Mouse (Mus musculus) liver, embryonic 14.5 days (tissue): ENCODE data around the gene 1700020A23Rik. TPM values are rescaled to one million over a fixed set of nuclear protein-coding genes. Genes with fewer than 3 reads are reported as not detected.
A peak's percentile ranks its signal among the peaks of the same experiment; 100 is the strongest.

Source experiments
- ATAC-seq: fragments of 200-750 bp; cut with Nextera tagmentation; 2 replicates; pipeline ENCODE4 v1.8.0; 2017; ENCODE audit warnings: moderate number of reproducible peaks, mild to moderate bottlenecking, moderate library complexity; ENCODE audit not compliant: insufficient read depth
- DNase-seq, 3 experiments: peaks; one replicate each; pipeline ENCODE4 v3.0.0-alpha.2; 2012 to 2013; ENCODE audit warnings: low read depth in 3 of 3, low spot score in 3 of 3
- H3K27ac ChIP-seq: fragments of 300-500 bp; sonication (generic); 2 replicates; pipeline ENCODE4 v1.5.1; 2014; ENCODE audit warnings: moderate library complexity, mild to moderate bottlenecking, control low read depth, inconsistent platforms
- H3K27me3 ChIP-seq: fragments of 300-500 bp; sonication (generic); 2 replicates; pipeline ENCODE4 v1.6.1; 2014; ENCODE audit warnings: mild to moderate bottlenecking, low read length, moderate library complexity; ENCODE audit not compliant: control insufficient read depth, insufficient read depth
- H3K36me3 ChIP-seq: fragments of 300-500 bp; sonication (generic); replicated peaks from 2 replicates; pipeline ENCODE4 v1.6.1; 2014; ENCODE audit warnings: low read depth; ENCODE audit not compliant: control insufficient read depth, insufficient read depth
- H3K4me1 ChIP-seq, 2 experiments: fragments of 200-500 bp in 1 of 2; fragments of 300-500 bp in 1 of 2; sonication (generic) in 1 of 2; replicated peaks; 2 replicates each; pipeline ENCODE4 v1.6.1; 2012 to 2014; ENCODE audit warnings: antibody characterized with exemption in 1 of 2, inconsistent platforms in 1 of 2, low read length in 1 of 2; ENCODE audit not compliant: control insufficient read depth in 2 of 2, insufficient read depth in 2 of 2
- H3K4me2 ChIP-seq: fragments of 300-500 bp; sonication (generic); 2 replicates; pipeline ENCODE4 v1.6.1; 2014; ENCODE audit warnings: low read depth, mild to moderate bottlenecking, control low read depth, moderate library complexity
- H3K4me3 ChIP-seq, 2 experiments: fragments of 200-500 bp in 1 of 2; fragments of 300-500 bp in 1 of 2; sonication (generic) in 1 of 2; 2 replicates each; pipeline ENCODE4 v1.5.1; 2012 to 2014; ENCODE audit warnings: low read depth in 2 of 2, low read length in 2 of 2, mild to moderate bottlenecking in 2 of 2, control low read depth in 1 of 2, inconsistent platforms in 1 of 2, moderate library complexity in 1 of 2; ENCODE audit not compliant: insufficient read depth in 1 of 2
- H3K9ac ChIP-seq: fragments of 300-500 bp; sonication (generic); replicated peaks from 2 replicates; pipeline ENCODE4 v1.6.1; 2014; ENCODE audit warnings: mild to moderate bottlenecking, control low read depth, moderate library complexity
- H3K9me3 ChIP-seq: fragments of 300-500 bp; sonication (generic); 2 replicates; pipeline ENCODE4 v1.6.1; 2016; ENCODE audit warnings: low read length, mixed read lengths; ENCODE audit not compliant: control insufficient read depth
- CTCF ChIP-seq: IDR thresholded peaks from 2 replicates; pipeline ENCODE4 v1.5.1; 2016; ENCODE audit warnings: antibody characterized with exemption, low read depth, control low read depth
- EP300 ChIP-seq: IDR thresholded peaks from 2 replicates; pipeline ENCODE4 v1.6.1; 2016; ENCODE audit warnings: antibody characterized with exemption, low read depth
- WGBS: fragments of 180-500 bp; shearing (Covaris S2); extraction: QIAGEN DNeasy Blood & Tissue Kit; methylation state at CpG from one replicate; pipeline ENCODE4 v1.1.7; 2014; ENCODE audit not compliant: insufficient replicate concordance; 5-methylcytosine and 5-hydroxymethylcytosine counted together
- polyA plus RNA-seq, 2 experiments: library from polyadenylated mRNA; depleted of rRNA in 1 of 2; stranded (reverse) in 1 of 2; unstranded in 1 of 2; fragments of >200 nt; fragmentation: Nextera tagmentation in 1 of 2; extraction: Ambion mirVana in 1 of 2; gene quantifications; 2 replicates each; pipeline versions ENCODE4 v1.2.1 to v1.2.3; 2012 to 2014

1700020A23Rik gene
- polyA plus RNA-seq (2012; rRNA removed) (not detected in 2 replicates), polyA plus RNA-seq (2014; fragmentation: Nextera tagmentation; extraction: Ambion mirVana) (not detected in 2 replicates)

DNA sequence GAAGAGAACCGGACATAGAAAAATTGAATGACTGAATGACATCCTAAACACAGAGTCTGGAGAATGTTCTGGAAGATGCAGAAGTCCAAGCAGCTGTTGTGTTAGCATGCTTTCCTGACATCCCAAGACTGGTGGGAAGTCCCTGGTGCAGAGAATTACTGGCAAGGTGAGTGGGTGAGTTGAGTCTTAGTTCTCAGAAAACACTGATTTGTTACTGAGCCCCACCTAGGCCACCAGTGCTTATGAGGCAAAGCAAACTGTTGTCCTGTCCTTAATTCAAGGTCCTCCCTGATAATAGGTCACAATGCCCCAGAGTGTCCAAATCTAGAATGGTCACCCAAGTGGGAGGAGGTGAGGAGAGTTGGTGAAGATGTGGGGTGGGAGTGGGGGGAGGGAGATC is at the start of gene 1700020A23Rik, which contains the start of gene Gm28372:
1700020A23Rik (plus strand) TSS at position 321 of the 400 bp plus-strand sequence.
Gm28372 (plus strand) TSS at position 301 of the 400 bp plus-strand sequence.
- ATAC-seq: no peak
- TF ChIP-seq CTCF (no peak), EP300 (no peak)

DNA sequence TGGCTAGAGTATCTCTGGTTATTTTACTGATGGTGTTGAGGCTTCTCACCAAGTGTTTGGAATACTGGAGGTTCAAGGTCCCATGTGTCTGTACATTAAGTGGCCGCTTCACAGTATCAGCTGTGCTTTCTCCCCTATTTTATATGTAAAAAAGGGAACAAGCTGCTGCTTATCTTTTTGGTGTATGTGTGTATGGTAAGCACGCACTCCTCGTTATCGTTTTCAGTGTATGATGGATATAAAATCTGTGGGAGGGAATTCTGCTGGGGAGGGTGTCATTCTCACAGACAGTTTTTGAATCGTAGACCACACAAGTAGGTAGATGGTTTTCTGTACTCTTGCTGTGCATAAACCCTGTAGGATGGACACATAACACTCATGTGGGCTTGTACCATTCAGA is 47.5 kb upstream of the 1700020A23Rik start:
- H3K4me3 ChIP-seq: no peak overlapping the region
- H3K27ac ChIP-seq: no peak overlapping the region
- no peak for DNase-seq
- H3K36me3 ChIP-seq: no peaks in the 10 kb centered on the region
- no peak overlapping the region for H3K4me2 ChIP-seq
- WGBS: 58% methylated on average over 5 of the region's 5 CpGs
- no peaks in the 10 kb centered on the region for H3K9me3 ChIP-seq
- TF ChIP-seq CTCF (no peak), EP300 (no peak)
- no peak overlapping the region for H3K9ac ChIP-seq
- H3K4me1 ChIP-seq: no peaks in the 10 kb centered on the region
- peaks cover 44% of the 10 kb centered on the region for H3K27me3 ChIP-seq
- no peak for ATAC-seq

More for the DNA sequence above, at the start of gene 1700020A23Rik, which contains the start of gene Gm28372:
- no peaks in the 10 kb centered on the region for H3K4me1 ChIP-seq
- H3K36me3 ChIP-seq: no peaks in the 10 kb centered on the region
- H3K4me2 ChIP-seq: no peak within 1 kb of the TSS
- H3K4me3 ChIP-seq: no peak within 1 kb of the TSS
- no peaks in the 10 kb centered on the region for H3K27me3 ChIP-seq
- H3K9ac ChIP-seq: no peak within 1 kb of the TSS
- no peak for DNase-seq
- H3K9me3 ChIP-seq: no peaks in the 10 kb centered on the region
- WGBS: 60% methylated on average over 1 of the region's 1 CpGs
- H3K27ac ChIP-seq: no peak within 1 kb of the TSS

DNA sequence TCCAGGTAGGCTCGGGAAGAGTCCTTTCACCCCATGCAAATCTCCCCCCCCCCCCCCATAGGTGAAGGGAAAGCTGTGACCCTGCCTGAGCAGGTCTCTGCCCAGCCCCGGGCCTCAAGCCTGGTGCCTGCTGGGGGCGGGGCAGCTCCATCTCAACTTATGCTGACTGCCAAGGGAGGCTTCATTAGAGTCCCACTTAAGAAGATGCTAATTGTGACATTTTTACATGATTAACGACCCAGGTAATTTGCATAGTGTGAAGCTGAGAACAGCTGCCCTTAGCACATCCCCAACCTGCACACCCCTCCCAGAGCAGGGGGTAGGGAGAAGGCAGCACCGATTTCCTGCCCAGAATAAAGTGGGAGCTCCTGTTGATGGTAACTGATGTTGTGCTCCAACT is 46.2 kb upstream of the 1700020A23Rik start:
- 6% methylated on average over 5 of the region's 5 CpGs for WGBS
- no peak overlapping the region for H3K4me2 ChIP-seq
- H3K4me3 ChIP-seq: no peak overlapping the region
- ATAC-seq: no peak
- H3K4me1 ChIP-seq: no peaks in the 10 kb centered on the region
- H3K36me3 ChIP-seq: no peaks in the 10 kb centered on the region
- DNase-seq: no peak
- H3K27ac ChIP-seq: no peak overlapping the region
- H3K27me3 ChIP-seq: peaks cover 54% of the 10 kb centered on the region
- no peak for TF ChIP-seq EP300
- no peak overlapping the region for H3K9ac ChIP-seq
- no peaks in the 10 kb centered on the region for H3K9me3 ChIP-seq

GRCm38 (mm10) chr2:130362511-130363026 is 42.5 kb upstream of the 1700020A23Rik start:
- Histone ChIP-seq H3K9ac (no peak overlapping the region), H3K4me1 (no peaks in the 10 kb centered on the region), H3K9me3 (no peaks in the 10 kb centered on the region), H3K27ac (no peak overlapping the region), H3K4me3 (no peak overlapping the region), H3K36me3 (no peaks in the 10 kb centered on the region), H3K4me2 (no peak overlapping the region), H3K27me3 (peaks cover 69% of the 10 kb centered on the region)
- peak; percentile 75 for TF ChIP-seq CTCF
- no peak for TF ChIP-seq EP300
- DNase-seq (peak in 1 of 3 experiments; percentile 19), ATAC-seq (no peak)
- 4% methylated on average over 14 of the region's 14 CpGs for WGBS

- Histone ChIP-seq H3K9me3 (no peaks in the 10 kb centered on the region), H3K9ac (no peak overlapping the region), H3K27me3 (peaks cover 46% of the 10 kb centered on the region), H3K4me2 (peak overlapping the region; percentile 30), H3K27ac (no peak overlapping the region), H3K4me3 (no peak overlapping the region), H3K36me3 (no peaks in the 10 kb centered on the region), H3K4me1 (no peaks in the 10 kb centered on the region)
- DNase-seq (no peak), ATAC-seq (no peak)
- TF ChIP-seq EP300 (no peak), CTCF (0 out of 2 replicates have a peak, but pooled peaks have one; percentile 4)
- WGBS: 6% methylated on average over 30 of the region's 30 CpGs
These were observed 39.6 kb upstream of the 1700020A23Rik start for GRCm38 (mm10) chr2:130365211-130366094.
